Mouse (Mus musculus) heart, postnatal 25 days (tissue): ENCODE results near the gene Flywch2. TPM values are rescaled to one million over a fixed set of nuclear protein-coding genes. Genes with fewer than 3 reads are reported as not detected.

Experiments used
- DNase-seq: peaks from one replicate; pipeline ENCODE4 v3.0.0; 2022; ENCODE audit warnings: low spot score
- intact Hi-C: fragments of 180-260 bp; cut with DNase I; formaldehyde crosslinking; loops from one replicate; pipeline ENCODE4 v1.15.1; 2025
- microRNA-seq: library from miRNA; unstranded; fragments of <30 nt; microRNA quantifications from one replicate; pipeline ENCODE4 v1.2.0, GENCODE M21; 2022
- total RNA-seq, 2 experiments: library from RNA; stranded (reverse); gene quantifications; 2 replicates each; pipeline ENCODE4 v1.2.3; 2021

Gene Flywch2
- total RNA-seq, 2 experiments from 2014 or later = 0.88 to 1.6 TPM

DNA sequence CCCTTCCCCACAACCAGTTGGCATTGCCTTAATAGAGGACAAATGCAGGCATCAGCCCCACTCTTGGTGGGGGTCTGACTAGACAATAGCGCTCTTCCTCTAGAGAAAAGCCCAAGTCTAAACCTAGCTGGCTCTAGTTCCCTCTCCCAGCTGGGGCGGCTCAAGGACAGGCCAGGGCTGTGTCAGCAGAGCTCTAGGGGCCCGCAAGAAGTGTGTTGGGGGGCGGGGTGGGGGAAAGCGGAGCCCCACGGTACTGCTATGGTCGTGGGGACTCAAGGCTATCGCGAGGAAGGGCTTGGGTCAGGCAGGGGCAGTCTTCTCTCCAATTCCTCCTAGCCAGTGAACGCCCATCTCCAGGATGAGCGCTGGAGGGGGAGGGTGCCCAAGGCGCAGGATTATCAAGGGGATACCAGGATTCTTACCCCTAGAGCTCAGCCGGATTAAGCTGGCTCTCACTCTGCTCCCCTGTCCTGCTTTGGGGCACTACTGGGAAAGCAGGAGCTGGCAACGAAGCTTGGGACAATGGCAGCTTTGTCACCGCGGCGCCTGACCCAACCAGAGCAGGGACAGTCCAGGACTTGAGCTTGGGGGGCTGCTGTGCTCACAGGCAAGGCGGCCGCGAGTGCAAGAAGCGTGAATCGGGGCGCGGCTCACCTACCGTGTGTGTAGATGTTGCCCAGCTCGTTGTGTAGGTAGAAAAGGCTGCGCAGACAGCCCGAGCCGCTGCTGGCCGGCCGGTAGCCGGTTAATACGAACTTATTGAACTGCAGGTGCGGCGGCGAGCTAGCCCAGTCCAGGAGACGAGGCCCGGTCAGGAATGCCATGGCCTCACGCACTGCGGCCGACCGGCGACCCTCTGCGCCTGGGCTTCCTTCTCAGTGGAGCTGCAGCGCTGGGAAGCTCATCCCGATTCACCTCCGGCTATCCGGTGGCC is 46.4 kb downstream of the Flywch2 start:
- no peak for DNase-seq
- intact Hi-C loops = no loop called here

DNA sequence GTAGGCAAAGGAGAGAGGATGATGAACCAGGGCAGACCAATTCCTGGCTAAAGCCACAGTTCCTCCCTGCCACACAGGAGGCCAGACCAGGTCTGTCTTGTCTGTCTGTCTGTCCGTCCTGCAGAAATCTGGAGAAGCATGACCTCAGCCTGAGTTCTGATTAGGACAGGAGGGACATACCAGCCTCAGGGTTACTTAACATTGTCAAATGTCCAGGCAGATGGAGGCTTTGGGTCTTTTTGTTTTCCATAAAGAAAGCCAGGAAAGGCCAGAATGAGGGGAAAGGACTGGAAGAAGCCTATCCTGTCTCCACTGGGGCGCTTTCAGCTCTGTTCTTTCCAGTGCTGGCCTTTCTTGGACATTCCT is 47.1 kb downstream of the Flywch2 start:
- intact Hi-C loops = no loop called here

DNA sequence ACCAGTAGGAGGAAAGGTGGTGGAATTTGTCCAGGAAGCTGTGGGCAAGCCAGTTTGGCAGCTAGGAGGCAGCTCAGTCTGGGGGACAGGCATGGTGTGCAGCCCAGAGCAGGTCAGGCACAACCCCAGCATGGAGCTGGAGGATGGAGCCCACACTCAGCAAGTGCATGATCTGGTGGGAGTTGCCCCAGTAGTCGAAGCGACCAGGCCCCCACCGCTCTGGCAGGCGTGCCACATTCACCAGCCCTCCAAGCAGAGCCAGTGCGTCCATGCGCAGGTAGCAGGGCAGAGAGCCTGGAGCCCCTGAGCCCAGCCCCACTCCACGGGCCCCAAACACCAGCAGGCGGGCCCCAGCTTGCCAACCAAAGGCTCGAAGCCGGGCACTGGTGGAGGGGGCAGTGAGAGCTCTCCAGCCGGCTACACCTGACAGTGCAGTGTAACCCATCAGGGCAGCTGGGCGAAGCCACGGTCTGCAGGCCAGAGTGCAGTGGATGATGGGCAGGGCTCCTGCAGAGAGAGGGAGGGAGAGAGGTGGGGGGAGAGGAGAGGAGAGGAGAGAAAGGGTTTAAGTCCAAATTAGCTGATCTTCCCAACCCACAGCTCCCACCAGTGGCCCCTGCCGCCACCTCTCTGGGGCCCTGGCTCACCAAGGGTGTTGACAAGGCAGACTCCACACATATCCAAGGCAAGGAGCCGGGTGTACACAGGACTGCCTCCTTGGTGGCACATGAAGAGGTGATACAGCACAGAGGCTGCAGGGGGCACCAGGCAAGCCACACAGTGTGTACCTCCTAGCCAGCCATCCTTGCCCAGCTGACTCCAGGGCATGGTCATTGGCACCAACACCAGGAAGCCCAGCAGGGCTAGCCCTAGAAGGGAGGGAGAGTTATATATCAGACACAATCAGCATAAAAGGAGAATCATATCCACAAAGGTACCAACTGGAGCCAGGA is 48.1 kb downstream of the Flywch2 start:
- intact Hi-C loops = no loop called here
- no peak for DNase-seq

More for the DNA sequence above, 47.1 kb downstream of the Flywch2 start:
- DNase-seq = no peak

DNA sequence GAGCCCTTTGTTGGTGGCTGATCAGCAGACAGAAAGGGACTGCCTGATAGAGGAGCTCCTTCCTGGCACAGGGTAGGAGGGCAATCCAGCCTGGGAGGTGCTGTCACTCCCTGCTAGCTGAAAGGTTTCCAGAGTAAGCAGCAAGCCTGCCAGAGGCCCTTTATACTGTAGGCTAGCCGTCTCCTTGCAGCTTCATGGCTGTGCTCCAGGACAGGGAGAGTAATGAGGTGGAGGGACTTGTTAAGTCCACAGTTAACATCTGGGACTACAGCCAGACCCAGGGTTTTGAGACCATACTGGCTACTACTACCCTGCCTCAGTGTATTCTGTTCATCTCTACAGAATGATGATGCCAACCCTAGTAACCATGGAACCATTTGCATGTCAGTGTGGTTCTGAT is 51.5 kb downstream of the Flywch2 start:
- no peak for DNase-seq
- intact Hi-C loops = no loop called here

DNA sequence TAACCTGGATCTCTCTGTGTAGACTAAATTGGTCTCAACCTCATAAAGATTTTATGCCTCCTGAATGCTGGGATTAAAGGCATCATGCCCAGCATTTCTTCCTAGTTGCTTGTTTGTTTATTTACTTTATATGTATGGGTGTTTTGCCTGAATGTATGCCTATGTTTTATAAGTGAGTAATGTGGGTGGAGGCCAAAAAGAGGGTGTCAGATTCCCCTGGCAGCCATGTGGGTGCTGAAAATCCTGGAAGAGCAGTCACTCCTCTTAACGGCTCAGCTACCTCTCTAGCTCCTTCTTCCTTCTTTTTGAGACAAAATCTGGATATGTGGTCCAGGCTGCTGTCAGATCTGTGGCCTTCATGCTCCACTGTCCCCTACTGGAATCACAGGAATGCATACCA is 55.4 kb downstream of the Flywch2 start:
- intact Hi-C loops = no loop called here
- no peak for DNase-seq

Small RNAs within 50 kb of the gene (microRNA-seq; reads per million reads assigned to microRNA genes)
- gene Mir5125 = 1.9 reads per million

Other genes starting within 250 kb of the Flywch2 start
- 1 to 10 TPM; 4.7 to 6.2 TPM for gene Zfp213, start 221.8 kb downstream of the Flywch2 start, total RNA-seq
- 1 to 10 TPM; 3.4 to 4.8 TPM for gene Zfp13, start 186.6 kb downstream of the Flywch2 start, total RNA-seq
- not detected for gene Zscan10, start 185.2 kb downstream of the Flywch2 start, total RNA-seq
- gene Mmp25, start 140.8 kb downstream of the Flywch2 start, total RNA-seq = under 1 TPM; 0.06 to 0.08 TPM
- gene Bicdl2, start 125.6 kb downstream of the Flywch2 start, total RNA-seq = not detected
- 100 to 1,000 TPM; 193 to 207 TPM for gene Hcfc1r1, start 112.5 kb downstream of the Flywch2 start, total RNA-seq
- 10 to 100 TPM; 12.2 to 12.3 TPM for gene Thoc6, start 112.2 kb downstream of the Flywch2 start, total RNA-seq
- gene Tnfrsf12a, start 108.6 kb downstream of the Flywch2 start, total RNA-seq = 100 to 1,000 TPM in 1 of 2 experiments, 10 to 100 TPM in 1; 79.9 to 111 TPM
- not detected for gene Cldn6, start 106.8 kb downstream of the Flywch2 start, total RNA-seq
- not detected for gene Cldn9, start 102.1 kb downstream of the Flywch2 start, total RNA-seq
- not detected for gene 1520401A03Rik, start 63.3 kb downstream of the Flywch2 start, total RNA-seq
- gene Pkmyt1, start 59.7 kb downstream of the Flywch2 start, total RNA-seq = 1 to 10 TPM; 1.4 to 1.5 TPM
- gene Paqr4, start 45.2 kb downstream of the Flywch2 start, total RNA-seq = 10 to 100 TPM; 26.1 to 29.5 TPM
- not detected for gene Kremen2, start 40.2 kb downstream of the Flywch2 start, total RNA-seq
- gene Flywch1, start 14.5 kb downstream of the Flywch2 start, total RNA-seq = 10 to 100 TPM; 29.7 to 33.2 TPM
- 100 to 1,000 TPM; 157 to 162 TPM for gene Srrm2, start 4.5 kb upstream of the Flywch2 start, total RNA-seq
- 100 to 1,000 TPM; 353 to 372 TPM for gene Elob, start 43.1 kb upstream of the Flywch2 start, total RNA-seq
- not detected for gene Prss33, start 50.0 kb upstream of the Flywch2 start, total RNA-seq
- gene Prss32, start 57.8 kb upstream of the Flywch2 start, total RNA-seq = not detected
- gene Prss41, start 58.1 kb upstream of the Flywch2 start, total RNA-seq = not detected
- not detected for gene Prss21, start 82.0 kb upstream of the Flywch2 start, total RNA-seq
- not detected for gene Dcpp1, start 94.8 kb upstream of the Flywch2 start, total RNA-seq
- not detected for gene Dcpp2, start 94.8 kb upstream of the Flywch2 start, total RNA-seq
- not detected for gene Dcpp3, start 131.4 kb upstream of the Flywch2 start, total RNA-seq
- not detected for gene Sbp, start 155.6 kb upstream of the Flywch2 start, total RNA-seq
- not detected for gene Sbpl, start 169.2 kb upstream of the Flywch2 start, total RNA-seq
- not detected for gene Prss30, start 194.5 kb upstream of the Flywch2 start, total RNA-seq
- gene Prss22, start 212.0 kb upstream of the Flywch2 start, total RNA-seq = not detected